Mouse (Mus musculus): Measurements from ENCODE around the gene Wdr66. TPM values are rescaled to one million over a fixed set of nuclear protein-coding genes. Genes with fewer than 3 reads are reported as not detected.
A peak's percentile ranks its signal among the peaks of the same experiment; 100 is the strongest.

The Wdr66 gene
- polyA plus RNA-seq, 1 experiment from 2014 or later = 1.1 TPM

DNA sequence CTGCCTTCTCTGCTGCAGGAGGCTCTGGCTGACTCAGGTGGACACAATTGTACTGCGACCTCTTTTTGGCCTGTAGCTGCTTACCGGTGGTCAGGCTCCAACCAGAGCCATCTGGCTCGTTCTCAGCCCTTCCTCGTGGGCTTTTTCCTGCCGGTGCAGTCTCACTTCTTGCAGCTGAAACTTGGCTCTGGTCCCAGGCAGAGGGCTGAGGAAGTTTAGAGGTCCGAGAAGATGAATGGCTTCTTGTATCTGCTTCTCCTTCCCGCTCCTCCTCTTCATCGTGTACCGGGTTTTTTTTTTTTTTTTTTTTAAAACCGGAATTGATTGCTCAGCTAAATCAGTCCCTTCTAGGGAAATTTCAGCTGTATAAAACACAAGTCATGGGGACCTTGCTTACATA lies 124.7 kb downstream of the Wdr66 start:
- Histone ChIP-seq H3K27ac (ENCODE audit: low read length) (peak overlapping the region; percentile 6; the same call in 1 of the 2 replicates), H3K36me3 (ENCODE audit: control insufficient read depth, insufficient read depth, low read length) (0 out of 2 replicates have a peak, but pooled peaks cover 3% of the 10 kb centered on the region), H3K27me3 (ENCODE audit: control insufficient read depth, insufficient read depth, low read length) (no peaks in the 10 kb centered on the region), H3K4me3 (replicated peaks; ENCODE audit: low read length) (no peak overlapping the region), H3K4me1 (ENCODE audit: control insufficient read depth, insufficient read depth, low read length) (peaks cover 19% of the 10 kb centered on the region; the same call in 1 of the 2 replicates), H3K9me3 (replicated peaks; ENCODE audit: control insufficient read depth, low read length) (no peaks in the 10 kb centered on the region), H3K4me2 (ENCODE audit: low read depth, low read length) (peak overlapping the region; percentile 39), H3K9ac (ENCODE audit: low read length) (no peak overlapping the region)
- WGBS = 14% methylated on average over 10 of the region's 10 CpGs
- peak; percentile 65; the same call in 1 of the 2 replicates for ATAC-seq (ENCODE audit: insufficient read depth, low FRiP score)

Other genes with a start within 250 kb of the Wdr66 start
- 16.6 and 18.3 TPM in 2 replicates for gene Orai1, start 237.0 kb upstream of the Wdr66 start, polyA plus RNA-seq (2015; fragmentation: Nextera tagmentation; extraction: Ambion mirVana)
- 1.0 TPM in 1 of 2 replicates, not detected in the other for gene Morn3, start 205.1 kb upstream of the Wdr66 start, polyA plus RNA-seq (2015; fragmentation: Nextera tagmentation; extraction: Ambion mirVana)
- gene Tmem120b, start 183.7 kb upstream of the Wdr66 start, polyA plus RNA-seq (2015; fragmentation: Nextera tagmentation; extraction: Ambion mirVana) = 13.7 and 15.3 TPM in 2 replicates
- 2.6 and 3.7 TPM in 2 replicates for gene Rhof, start 119.4 kb upstream of the Wdr66 start, polyA plus RNA-seq (2015; fragmentation: Nextera tagmentation; extraction: Ambion mirVana)
- gene Setd1b, start 109.9 kb upstream of the Wdr66 start, polyA plus RNA-seq (2015; fragmentation: Nextera tagmentation; extraction: Ambion mirVana) = 6.7 and 7.7 TPM in 2 replicates
- gene Psmd9, start 82.7 kb upstream of the Wdr66 start, polyA plus RNA-seq (2015; fragmentation: Nextera tagmentation; extraction: Ambion mirVana) = 67.5 and 71.0 TPM in 2 replicates
- gene Hpd, start 69.4 kb upstream of the Wdr66 start, polyA plus RNA-seq (2015; fragmentation: Nextera tagmentation; extraction: Ambion mirVana) = 3.3 and 4.1 TPM in 2 replicates
- 18.7 and 20.4 TPM in 2 replicates for gene Bcl7a, start 91.7 kb downstream of the Wdr66 start, polyA plus RNA-seq (2015; fragmentation: Nextera tagmentation; extraction: Ambion mirVana)
- 17.3 and 17.4 TPM in 2 replicates for gene Mlxip, start 142.7 kb downstream of the Wdr66 start, polyA plus RNA-seq (2015; fragmentation: Nextera tagmentation; extraction: Ambion mirVana)
- gene Lrrc43, start 237.2 kb downstream of the Wdr66 start, polyA plus RNA-seq (2015; fragmentation: Nextera tagmentation; extraction: Ambion mirVana) = not detected in 2 replicates
- gene Il31, start 237.4 kb downstream of the Wdr66 start, polyA plus RNA-seq (2015; fragmentation: Nextera tagmentation; extraction: Ambion mirVana) = not detected in 2 replicates

Measured in stomach, embryonic 16.5 days (tissue).